Mouse (Mus musculus) ES-Bruce4 (cell line): ENCODE results near the gene Scand1. TPM values are rescaled to one million over a fixed set of nuclear protein-coding genes. Genes with fewer than 3 reads are reported as not detected.

Experiments
- H3K27ac ChIP-seq: 2 replicates; pipeline ENCODE4 v1.5.1; 2012; ENCODE audit warnings: low read length, inconsistent platforms; ENCODE audit not compliant: insufficient read depth
- H3K27me3 ChIP-seq: 2 replicates; pipeline ENCODE4 v1.6.1; 2012; ENCODE audit warnings: mild to moderate bottlenecking, low read length, inconsistent platforms; ENCODE audit not compliant: control insufficient read depth, poor library complexity, insufficient read depth, severe bottlenecking
- H3K36me3 ChIP-seq: 2 replicates; pipeline ENCODE4 v1.6.1; 2012; ENCODE audit warnings: inconsistent platforms, mild to moderate bottlenecking, low read length, moderate library complexity; ENCODE audit not compliant: control insufficient read depth, poor library complexity, insufficient read depth, severe bottlenecking
- H3K4me1 ChIP-seq: one replicate; pipeline ENCODE4 v1.8.1; 2011; ENCODE audit warnings: low read length; ENCODE audit not compliant: control insufficient read depth, insufficient read depth
- H3K4me3 ChIP-seq: 2 replicates; pipeline ENCODE4 v1.5.1; 2011; ENCODE audit warnings: low read depth, mild to moderate bottlenecking, low read length
- H3K9ac ChIP-seq: 2 replicates; pipeline ENCODE4 v1.6.1; 2012; ENCODE audit warnings: low read depth, mild to moderate bottlenecking, inconsistent platforms; ENCODE audit not compliant: poor library complexity, severe bottlenecking
- H3K9me3 ChIP-seq: replicated peaks from 2 replicates; pipeline ENCODE4 v1.6.1; 2012; ENCODE audit warnings: mild to moderate bottlenecking, low read length, inconsistent platforms; ENCODE audit not compliant: control insufficient read depth, poor library complexity, insufficient read depth, severe bottlenecking
- CTCF ChIP-seq: IDR thresholded peaks from one replicate; pipeline ENCODE4 v1.8.1; 2011; ENCODE audit warnings: low read depth, low read length
- EP300 ChIP-seq: IDR thresholded peaks from 2 replicates; pipeline ENCODE4 v1.6.1; 2011; ENCODE audit warnings: low read depth, low read length; ENCODE audit not compliant: insufficient read depth
- POLR2A ChIP-seq: IDR thresholded peaks from one replicate; pipeline ENCODE4 v1.8.1; 2011; ENCODE audit warnings: low read length; ENCODE audit not compliant: insufficient read depth
- polyA plus RNA-seq: library from polyadenylated mRNA; stranded (reverse); fragments of >200 nt; gene quantifications from 2 replicates; pipeline ENCODE4 v1.2.4, GENCODE M21; 2011; ENCODE audit warnings: low read depth; ENCODE audit not compliant: missing spikeins, insufficient read depth, insufficient read length

Scand1 gene
- polyA plus RNA-seq, 1 experiment = 20.5 TPM

GRCm38 (mm10) chr2:156278226-156279017 is 34.1 kb downstream of the Scand1 start:
- Histone ChIP-seq H3K36me3 (peaks cover 25% of the 10 kb centered on the region), H3K27ac (no peak overlapping the region), H3K9ac (no peak overlapping the region), H3K4me3 (no peak overlapping the region), H3K27me3 (no peaks in the 10 kb centered on the region), H3K9me3 (no peaks in the 10 kb centered on the region), H3K4me1 (no peaks in the 10 kb centered on the region)
- TF ChIP-seq EP300 (no peak), CTCF (peak; percentile 63)

DNA sequence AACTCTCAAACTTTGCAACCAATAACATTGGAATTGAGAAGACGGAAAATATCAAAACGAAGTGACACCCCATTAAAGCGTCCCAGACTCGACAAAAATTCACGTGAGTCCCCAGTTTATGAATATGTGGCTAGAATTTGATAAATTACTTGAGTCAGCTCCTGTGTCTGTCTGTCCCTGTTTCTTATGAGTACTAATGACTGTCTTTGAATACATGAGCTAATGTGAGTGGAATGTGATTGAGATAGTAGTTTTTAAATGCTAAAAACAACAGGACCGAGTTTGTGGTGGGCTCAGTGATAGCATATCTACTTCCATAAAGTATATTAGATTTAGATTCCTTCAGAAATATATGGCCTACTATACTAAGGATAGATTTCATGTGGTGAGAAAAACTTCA is 40.0 kb downstream of the Scand1 start:
- peaks cover 21% of the 10 kb centered on the region for H3K36me3 ChIP-seq
- H3K4me1 ChIP-seq = no peaks in the 10 kb centered on the region
- H3K4me3 ChIP-seq = no peak overlapping the region
- no peak overlapping the region for H3K27ac ChIP-seq
- H3K9ac ChIP-seq = no peak overlapping the region
- no peak for TF ChIP-seq POLR2A
- no peak for TF ChIP-seq CTCF
- TF ChIP-seq EP300 = no peak
- no peaks in the 10 kb centered on the region for H3K9me3 ChIP-seq
- no peaks in the 10 kb centered on the region for H3K27me3 ChIP-seq

- Histone ChIP-seq H3K27ac (no peak overlapping the region), H3K4me1 (no peaks in the 10 kb centered on the region), H3K27me3 (no peaks in the 10 kb centered on the region), H3K4me3 (no peak overlapping the region), H3K36me3 (peaks cover 2% of the 10 kb centered on the region; the same call in 1 of the 2 replicates), H3K9ac (no peak overlapping the region), H3K9me3 (no peaks in the 10 kb centered on the region)
- TF ChIP-seq POLR2A = no peak
- no peak for TF ChIP-seq EP300
- TF ChIP-seq CTCF = no peak
Measured at GRCm38 (mm10) chr2:156267636-156268035, 44.9 kb downstream of the Scand1 start.

DNA sequence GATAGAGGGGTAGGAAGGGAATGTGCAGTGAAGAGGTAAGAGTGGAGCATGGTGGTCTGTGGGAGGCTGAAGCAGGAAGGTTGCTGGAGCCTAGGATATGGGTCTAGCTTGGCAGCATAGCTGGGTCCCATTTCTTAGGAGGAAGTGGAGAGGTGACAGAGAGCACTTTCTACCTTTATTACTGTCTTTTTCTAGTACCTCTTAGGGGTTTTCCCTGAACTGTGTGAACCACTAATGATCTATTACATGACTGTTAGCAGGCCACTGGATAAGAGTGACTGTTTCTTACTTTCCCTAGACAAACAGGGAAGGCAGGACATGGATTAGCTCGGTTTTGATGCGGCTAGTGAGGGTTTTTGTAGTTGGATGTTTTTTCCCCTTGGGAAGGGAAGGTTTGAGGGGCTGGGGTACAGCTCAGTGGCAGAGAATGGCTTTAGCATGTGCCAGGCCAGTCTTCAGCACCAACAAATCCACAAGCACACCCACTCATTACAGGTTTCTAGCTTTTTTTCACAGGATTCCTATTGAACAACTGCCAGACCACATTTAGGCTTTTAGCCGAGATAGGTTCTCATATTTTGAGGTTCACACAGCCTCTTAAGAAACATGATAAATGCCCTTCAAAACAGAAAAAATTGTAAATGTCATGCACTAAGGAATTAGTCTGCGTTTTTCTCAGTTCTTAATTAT is 49.2 kb downstream of the Scand1 start:
- H3K27me3 ChIP-seq = no peaks in the 10 kb centered on the region
- H3K36me3 ChIP-seq = peaks cover 6% of the 10 kb centered on the region; the same call in 1 of the 2 replicates
- no peak overlapping the region for H3K27ac ChIP-seq
- H3K9me3 ChIP-seq = no peaks in the 10 kb centered on the region
- no peak overlapping the region for H3K9ac ChIP-seq
- no peaks in the 10 kb centered on the region for H3K4me1 ChIP-seq
- no peak for TF ChIP-seq POLR2A
- no peak for TF ChIP-seq CTCF
- no peak for TF ChIP-seq EP300
- no peak overlapping the region for H3K4me3 ChIP-seq

Other genes starting within 250 kb of the Scand1 start
- 3.8 and 6.1 TPM in 2 replicates for gene Spag4, start 247.5 kb downstream of the Scand1 start, polyA plus RNA-seq
- 34.4 and 50.7 TPM in 2 replicates for gene Cpne1, start 200.7 kb downstream of the Scand1 start, polyA plus RNA-seq
- 64.5 and 78.1 TPM in 2 replicates for gene Rbm12, start 200.7 kb downstream of the Scand1 start, polyA plus RNA-seq
- gene Gm28036, start 185.6 kb downstream of the Scand1 start, polyA plus RNA-seq = 43.0 and 52.2 TPM in 2 replicates
- gene Romo1, start 168.7 kb downstream of the Scand1 start, polyA plus RNA-seq = 83.8 and 109 TPM in 2 replicates
- gene Nfs1, start 168.5 kb downstream of the Scand1 start, polyA plus RNA-seq = 35.8 and 41.7 TPM in 2 replicates
- 478 and 518 TPM in 2 replicates for gene Rbm39, start 132.5 kb downstream of the Scand1 start, polyA plus RNA-seq
- 71.2 and 78.8 TPM in 2 replicates for gene Phf20, start 116.2 kb downstream of the Scand1 start, polyA plus RNA-seq
- gene Cnbd2, start 405 bp downstream of the Scand1 start, polyA plus RNA-seq = 4.8 and 6.5 TPM in 2 replicates
- gene Epb41l1, start 108.2 kb upstream of the Scand1 start, polyA plus RNA-seq = 21.4 and 23.6 TPM in 2 replicates
- gene Aar2, start 234.9 kb upstream of the Scand1 start, polyA plus RNA-seq = 16.4 and 22.5 TPM in 2 replicates